Mouse (Mus musculus) stomach, postnatal 0 days (tissue): ENCODE measurements around the gene BC035947. TPM values are rescaled to one million over a fixed set of nuclear protein-coding genes. Genes with fewer than 3 reads are reported as not detected.

ENCODE experiments used
- ATAC-seq: fragments of 200-750 bp; cut with Nextera tagmentation; 2 replicates; pipeline ENCODE4 v1.8.0; 2017; ENCODE audit not compliant: low FRiP score, low TSS enrichment
- DNase-seq: peaks from one replicate; pipeline ENCODE4 v3.0.0-alpha.2; 2016; ENCODE audit warnings: low spot score
- H3K27ac ChIP-seq: fragments of 300-500 bp; sonication (generic); replicated peaks from 2 replicates; pipeline ENCODE4 v1.5.1; 2014; ENCODE audit warnings: mild to moderate bottlenecking, control low read depth
- H3K27me3 ChIP-seq: fragments of 300-500 bp; sonication (generic); 2 replicates; pipeline ENCODE4 v1.6.1; 2014; ENCODE audit warnings: low read length; ENCODE audit not compliant: control insufficient read depth, insufficient read depth
- H3K36me3 ChIP-seq: fragments of 300-500 bp; sonication (generic); 2 replicates; pipeline ENCODE4 v1.6.1; 2014; ENCODE audit warnings: low read length, mixed read lengths; ENCODE audit not compliant: control insufficient read depth, insufficient read depth
- H3K4me1 ChIP-seq: fragments of 300-500 bp; sonication (generic); replicated peaks from 2 replicates; pipeline ENCODE4 v1.6.1; 2014; ENCODE audit warnings: antibody characterized with exemption; ENCODE audit not compliant: control insufficient read depth, insufficient read depth
- H3K4me2 ChIP-seq: fragments of 300-500 bp; sonication (generic); replicated peaks from 2 replicates; pipeline ENCODE4 v1.6.1; 2014; ENCODE audit warnings: low read depth, mild to moderate bottlenecking, control low read depth, moderate library complexity
- H3K4me3 ChIP-seq: fragments of 300-500 bp; sonication (generic); 2 replicates; pipeline ENCODE4 v1.5.1; 2014; ENCODE audit warnings: low read depth, low read length, control low read depth
- H3K9ac ChIP-seq: fragments of 300-500 bp; sonication (generic); 2 replicates; pipeline ENCODE4 v1.6.1; 2014; ENCODE audit warnings: mild to moderate bottlenecking, low read length, control low read depth, mixed read lengths
- H3K9me3 ChIP-seq: fragments of 300-500 bp; sonication (generic); 2 replicates; pipeline ENCODE4 v1.6.1; 2016; ENCODE audit warnings: low read length; ENCODE audit not compliant: control insufficient read depth
- CTCF ChIP-seq: IDR thresholded peaks from 2 replicates; pipeline ENCODE4 v1.5.1; 2016; ENCODE audit warnings: antibody characterized with exemption, low read depth, mild to moderate bottlenecking, moderate library complexity
- EP300 ChIP-seq: optimal IDR thresholded peaks from 2 replicates; pipeline ENCODE3; 2016; ENCODE audit warnings: antibody characterized with exemption
- WGBS: fragments of 180-500 bp; shearing (Covaris S2); extraction: QIAGEN DNeasy Blood & Tissue Kit; methylation state at CpG from one replicate; pipeline ENCODE4 v1.1.7; 2014; 5-methylcytosine and 5-hydroxymethylcytosine counted together
- polyA plus RNA-seq: library from polyadenylated mRNA; unstranded; fragments of >200 nt; fragmentation: Nextera tagmentation; extraction: Ambion mirVana; gene quantifications from 2 replicates; pipeline ENCODE4 v1.2.1, GENCODE M21; 2015

The BC035947 gene
- polyA plus RNA-seq, 1 experiment from 2014 or later = 0.04 TPM

GRCm38 (mm10) chr1:78488752-78489492 is 23.0 kb downstream of the BC035947 start, which contains the start of gene Farsb:
TSS of gene Farsb (minus strand) at chr1:78488897.
- Histone ChIP-seq H3K27ac (peak within 1 kb of the TSS; percentile 88), H3K4me3 (peak within 1 kb of the TSS; percentile 87), H3K9ac (peak within 1 kb of the TSS; percentile 90), H3K9me3 (no peaks in the 10 kb centered on the region), H3K4me1 (no peaks in the 10 kb centered on the region; the same call in 1 of the 2 replicates), H3K4me2 (peak within 1 kb of the TSS; percentile 58), H3K27me3 (no peaks in the 10 kb centered on the region), H3K36me3 (no peaks in the 10 kb centered on the region)
- ATAC-seq (peak; percentile 96), DNase-seq (peak; percentile 92)
- TF ChIP-seq EP300 = peak; percentile 98
- no peak for TF ChIP-seq CTCF
- WGBS = under 1% methylated on average over 31 of the region's 31 CpGs

- H3K4me1 ChIP-seq = no peaks in the 10 kb centered on the region; the same call in 1 of the 2 replicates
- no peak for TF ChIP-seq EP300
- TF ChIP-seq CTCF = no peak
- H3K36me3 ChIP-seq = no peaks in the 10 kb centered on the region
- peak overlapping the region; percentile 90 for H3K9ac ChIP-seq
- peak overlapping the region; percentile 87 for H3K4me3 ChIP-seq
- H3K4me2 ChIP-seq = peak overlapping the region; percentile 58
- no peak for DNase-seq
- H3K27ac ChIP-seq = peak overlapping the region; percentile 88
- under 1% methylated on average over 28 of the region's 28 CpGs for WGBS
- no peak for ATAC-seq
- no peaks in the 10 kb centered on the region for H3K27me3 ChIP-seq
- no peaks in the 10 kb centered on the region for H3K9me3 ChIP-seq
Observed at GRCm38 (mm10) chr1:78488427-78488751, 23.6 kb downstream of the BC035947 start.

GRCm38 (mm10) chr1:78484361-78484760 is 27.6 kb downstream of the BC035947 start:
- WGBS = 52% methylated on average over 2 of the region's 2 CpGs
- H3K9ac ChIP-seq = no peak overlapping the region

GRCm38 (mm10) chr1:78483430-78483829 is 28.5 kb downstream of the BC035947 start:
- TF ChIP-seq EP300 = no peak
- no peak for TF ChIP-seq CTCF
- Histone ChIP-seq H3K9ac (no peak overlapping the region), H3K4me2 (no peak overlapping the region), H3K27ac (peak overlapping the region; percentile 73), H3K9me3 (no peaks in the 10 kb centered on the region), H3K4me3 (no peak overlapping the region), H3K4me1 (no peaks in the 10 kb centered on the region; the same call in 1 of the 2 replicates), H3K27me3 (no peaks in the 10 kb centered on the region), H3K36me3 (peaks cover 9% of the 10 kb centered on the region)
- WGBS = 53% methylated on average over 3 of the region's 3 CpGs
- ATAC-seq (peak; percentile 95), DNase-seq (peak; percentile 68)

More at GRCm38 (mm10) chr1:78484361-78484760, 27.6 kb downstream of the BC035947 start:
- H3K4me1 ChIP-seq = no peaks in the 10 kb centered on the region; the same call in 1 of the 2 replicates
- H3K4me2 ChIP-seq = no peak overlapping the region
- no peak overlapping the region for H3K27ac ChIP-seq
- H3K36me3 ChIP-seq = peaks cover 6% of the 10 kb centered on the region; the same call in 1 of the 2 replicates
- no peak overlapping the region for H3K4me3 ChIP-seq
- DNase-seq = no peak
- TF ChIP-seq CTCF (no peak), EP300 (no peak)
- H3K9me3 ChIP-seq = no peaks in the 10 kb centered on the region
- H3K27me3 ChIP-seq = no peaks in the 10 kb centered on the region
- ATAC-seq = no peak

- no peak overlapping the region for H3K27ac ChIP-seq
- H3K9me3 ChIP-seq = no peaks in the 10 kb centered on the region
- DNase-seq = no peak
- WGBS = 88% methylated on average over 5 of the region's 5 CpGs
- no peak for ATAC-seq
- H3K9ac ChIP-seq = no peak overlapping the region
- TF ChIP-seq EP300 (no peak), CTCF (no peak)
- H3K27me3 ChIP-seq = no peaks in the 10 kb centered on the region
- peaks cover 11% of the 10 kb centered on the region for H3K36me3 ChIP-seq
- no peaks in the 10 kb centered on the region for H3K4me1 ChIP-seq
- H3K4me3 ChIP-seq = no peak overlapping the region
- H3K4me2 ChIP-seq = no peak overlapping the region
Observed at GRCm38 (mm10) chr1:78472441-78472840, 39.5 kb downstream of the BC035947 start.

- Histone ChIP-seq H3K4me1 (no peaks in the 10 kb centered on the region), H3K4me3 (no peak overlapping the region), H3K27ac (no peak overlapping the region), H3K36me3 (peaks cover 22% of the 10 kb centered on the region), H3K9me3 (no peaks in the 10 kb centered on the region), H3K4me2 (no peak overlapping the region), H3K9ac (no peak overlapping the region), H3K27me3 (no peaks in the 10 kb centered on the region)
- 36% methylated on average over 7 of the region's 7 CpGs for WGBS
- no peak for ATAC-seq
- DNase-seq = peak; percentile 36
- TF ChIP-seq CTCF (peak; percentile 84), EP300 (no peak)
Observed at GRCm38 (mm10) chr1:78454659-78455058, 57.3 kb downstream of the BC035947 start.
